Mouse (Mus musculus) megakaryocyte progenitor cell, adult 5-6 weeks (primary cell): ENCODE results near the gene Rln3. TPM values are rescaled to one million over a fixed set of nuclear protein-coding genes. Genes with fewer than 3 reads are reported as not detected.

ENCODE experiments used
- ATAC-seq: replicated peaks from 2 replicates; pipeline ENCODE4 v1.8.0; 2016; ENCODE audit warnings: mild to moderate bottlenecking, moderate TSS enrichment, inconsistent platforms; ENCODE audit not compliant: poor library complexity
- total RNA-seq, 2 experiments: library from RNA; stranded (forward) in 1 of 2; stranded (reverse) in 1 of 2; fragments of 157-497, 149-512 nt in 1 of 2; fragments of 200-1000 nt in 1 of 2; gene quantifications; 2 replicates each; pipeline versions ENCODE4 v1.2.3 to v1.2.4; 2015 to 2017

Rln3 gene
- total RNA-seq, 2 experiments from 2014 or later: not detected

GRCm38 (mm10) chr8:84065457-84066072 is 20.8 kb upstream of the Rln3 start:
- ATAC-seq: no peak

GRCm38 (mm10) chr8:84065037-84065436 is 20.2 kb upstream of the Rln3 start, which contains the start of gene Gm10643:
Gene Gm10643, minus strand, starts transcription at chr8:84065137.
- ATAC-seq: no peak

- ATAC-seq: no peak
Observed at GRCm38 (mm10) chr8:84063861-84064610, 19.2 kb upstream of the Rln3 start.

- ATAC-seq: peak; percentile 83
Observed at GRCm38 (mm10) chr8:84060245-84060644, 15.4 kb upstream of the Rln3 start.

GRCm38 (mm10) chr8:84059226-84059625 is 14.4 kb upstream of the Rln3 start:
- peak; percentile 49; the same call in 1 of the 2 replicates for ATAC-seq

- ATAC-seq: no peak
Observed at GRCm38 (mm10) chr8:84057827-84058226, 13.0 kb upstream of the Rln3 start.

- 0 out of 2 replicates have a peak, but pooled peaks have one; percentile 11 for ATAC-seq
Observed at GRCm38 (mm10) chr8:84053229-84053628, 8.4 kb upstream of the Rln3 start.

GRCm38 (mm10) chr8:84052746-84053145 is 7.9 kb upstream of the Rln3 start:
- ATAC-seq: peak; percentile 94

- ATAC-seq: no peak
Observed at GRCm38 (mm10) chr8:84048171-84048570, 3.4 kb upstream of the Rln3 start.

- ATAC-seq: no peak
Observed at GRCm38 (mm10) chr8:84046505-84046904, 1.7 kb upstream of the Rln3 start.

GRCm38 (mm10) chr8:84044103-84044502 is 697 bp downstream of the Rln3 start:
- no peak for ATAC-seq

GRCm38 (mm10) chr8:84042948-84043342 is 1.9 kb downstream of the Rln3 start:
- no peak for ATAC-seq

GRCm38 (mm10) chr8:84042066-84042947 is 2.5 kb downstream of the Rln3 start, which contains the start of gene Il27ra:
Gene Il27ra, minus strand, starts transcription at chr8:84042589.
- ATAC-seq: peak; percentile 69

GRCm38 (mm10) chr8:84039050-84039449 is 5.8 kb downstream of the Rln3 start:
- ATAC-seq: peak; percentile 78

- no peak for ATAC-seq
Observed at GRCm38 (mm10) chr8:84038015-84038414, 6.8 kb downstream of the Rln3 start.

- no peak for ATAC-seq
Observed at GRCm38 (mm10) chr8:84032777-84033176, 12.0 kb downstream of the Rln3 start.

- no peak for ATAC-seq
Observed at GRCm38 (mm10) chr8:84029272-84029671, 15.5 kb downstream of the Rln3 start.

GRCm38 (mm10) chr8:84027449-84027848 is 17.4 kb downstream of the Rln3 start:
- ATAC-seq: peak; percentile 77

- peak; percentile 61 for ATAC-seq
Observed at GRCm38 (mm10) chr8:84025863-84026262, 18.9 kb downstream of the Rln3 start.

- ATAC-seq: peak; percentile 56
Observed at GRCm38 (mm10) chr8:84024171-84024570, 20.6 kb downstream of the Rln3 start.

- ATAC-seq: no peak
Observed at GRCm38 (mm10) chr8:84023631-84024030, 21.2 kb downstream of the Rln3 start.
